Mouse (Mus musculus): ENCODE results near the gene Ctdnep1. TPM values are rescaled to one million over a fixed set of nuclear protein-coding genes. Genes with fewer than 3 reads are reported as not detected.
"Not testable (repeated sequence)": the region's sequence is repeated elsewhere in the genome, so short reads cannot be mapped to it uniquely, and the experiment has no call there.

Gene Ctdnep1
- polyA plus RNA-seq, 1 experiment from 2014 or later, result 8.4 TPM

- peak within 1 kb of the TSS; percentile 73 for H3K4me3 ChIP-seq (ENCODE audit: low read depth, low read length)
- TF ChIP-seq EP300 (IDR thresholded peaks at IDR 0.05; ENCODE audit: low read depth) (no peak), CTCF (IDR thresholded peaks at IDR 0.05; ENCODE audit: low read depth) (no peak)
- peaks cover 21% of the 10 kb centered on the region for H3K4me1 ChIP-seq (ENCODE audit: insufficient read depth)
- peak; percentile 97 for DNase-seq
- peak within 1 kb of the TSS; percentile 85 for H3K27ac ChIP-seq (ENCODE audit: low read depth)
- 1% methylated on average over 34 of the region's 34 CpGs for WGBS (ENCODE audit: insufficient replicate concordance)
- peak; percentile 91 for ATAC-seq
- H3K27me3 ChIP-seq (ENCODE audit: insufficient read depth, low read length), result peaks cover 30% of the 10 kb centered on the region; the same call in 1 of the 2 replicates
- H3K36me3 ChIP-seq (replicated peaks; ENCODE audit: insufficient read depth, low read length), result peaks cover 10% of the 10 kb centered on the region
- H3K9ac ChIP-seq (replicated peaks), result peak within 1 kb of the TSS; percentile 78
- no peaks in the 10 kb centered on the region for H3K9me3 ChIP-seq (ENCODE audit: low read length)
- H3K4me2 ChIP-seq (ENCODE audit: low read depth, low read length), result peak within 1 kb of the TSS; percentile 93
These were observed 32.7 kb upstream of the Ctdnep1 start, which contains the start of gene Slc2a4 for GRCm38 (mm10) chr11:69948066-69948762. TSS of gene Slc2a4 (minus strand) at chr11:69948188.

- ATAC-seq (peak; percentile 59), DNase-seq (peak; percentile 92)
- H3K27ac ChIP-seq (ENCODE audit: low read depth), result peak overlapping the region; percentile 68
- no peaks in the 10 kb centered on the region for H3K9me3 ChIP-seq (ENCODE audit: low read length)
- TF ChIP-seq EP300 (IDR thresholded peaks at IDR 0.05; ENCODE audit: low read depth), result no peak
- peak; percentile 98 for TF ChIP-seq CTCF (IDR thresholded peaks at IDR 0.05; ENCODE audit: low read depth)
- peak overlapping the region; percentile 73 for H3K4me3 ChIP-seq (ENCODE audit: low read depth, low read length)
- peak overlapping the region; percentile 78 for H3K9ac ChIP-seq (replicated peaks)
- H3K36me3 ChIP-seq (replicated peaks; ENCODE audit: insufficient read depth, low read length), result peaks cover 9% of the 10 kb centered on the region
- H3K27me3 ChIP-seq (ENCODE audit: insufficient read depth, low read length), result peaks cover 29% of the 10 kb centered on the region; the same call in 1 of the 2 replicates
- 1% methylated on average over 14 of the region's 14 CpGs for WGBS (ENCODE audit: insufficient replicate concordance)
- peak overlapping the region; percentile 93 for H3K4me2 ChIP-seq (ENCODE audit: low read depth, low read length)
- H3K4me1 ChIP-seq (ENCODE audit: insufficient read depth), result peaks cover 23% of the 10 kb centered on the region
These were observed 32.2 kb upstream of the Ctdnep1 start for GRCm38 (mm10) chr11:69948763-69949150.

- no peaks in the 10 kb centered on the region for H3K9me3 ChIP-seq (ENCODE audit: low read length)
- H3K4me2 ChIP-seq (ENCODE audit: low read depth, low read length), result no peak overlapping the region
- no peak overlapping the region for H3K4me3 ChIP-seq (ENCODE audit: low read depth, low read length)
- no peak overlapping the region for H3K27ac ChIP-seq (ENCODE audit: low read depth)
- ATAC-seq, result no peak
- WGBS (ENCODE audit: insufficient replicate concordance), result 46% methylated on average over 4 of the region's 4 CpGs
- peaks cover 18% of the 10 kb centered on the region for H3K4me1 ChIP-seq (ENCODE audit: insufficient read depth)
- DNase-seq, result no peak
- no peaks in the 10 kb centered on the region for H3K36me3 ChIP-seq (replicated peaks; ENCODE audit: insufficient read depth, low read length)
- H3K27me3 ChIP-seq (ENCODE audit: insufficient read depth, low read length), result peaks cover 26% of the 10 kb centered on the region; the same call in 1 of the 2 replicates
- no peak for TF ChIP-seq EP300 (IDR thresholded peaks at IDR 0.05; ENCODE audit: low read depth)
- TF ChIP-seq CTCF (IDR thresholded peaks at IDR 0.05; ENCODE audit: low read depth), result peak; percentile 56
- no peak overlapping the region for H3K9ac ChIP-seq (replicated peaks)
These were observed 30.0 kb upstream of the Ctdnep1 start for GRCm38 (mm10) chr11:69950807-69951459.

- 35% methylated on average over 1 of the region's 1 CpGs for WGBS (ENCODE audit: insufficient replicate concordance)
- peak; percentile 51 for TF ChIP-seq CTCF (IDR thresholded peaks at IDR 0.05; ENCODE audit: low read depth)
- no peak for TF ChIP-seq EP300 (IDR thresholded peaks at IDR 0.05; ENCODE audit: low read depth)
- DNase-seq, result no peak
- no peaks in the 10 kb centered on the region for H3K36me3 ChIP-seq (replicated peaks; ENCODE audit: insufficient read depth, low read length)
- H3K27ac ChIP-seq (ENCODE audit: low read depth), result no peak overlapping the region
- no peak overlapping the region for H3K9ac ChIP-seq (replicated peaks)
- H3K4me1 ChIP-seq (ENCODE audit: insufficient read depth), result peaks cover 15% of the 10 kb centered on the region
- peaks cover 22% of the 10 kb centered on the region; the same call in 1 of the 2 replicates for H3K27me3 ChIP-seq (ENCODE audit: insufficient read depth, low read length)
- no peak overlapping the region for H3K4me2 ChIP-seq (ENCODE audit: low read depth, low read length)
- no peak overlapping the region for H3K4me3 ChIP-seq (ENCODE audit: low read depth, low read length)
- no peak for ATAC-seq
- no peaks in the 10 kb centered on the region for H3K9me3 ChIP-seq (ENCODE audit: low read length)
These were observed 28.7 kb upstream of the Ctdnep1 start for GRCm38 (mm10) chr11:69952274-69952673.

- ATAC-seq (no peak), DNase-seq (no peak)
- Histone ChIP-seq H3K4me2 (ENCODE audit: low read depth, low read length) (no peak overlapping the region), H3K27me3 (ENCODE audit: insufficient read depth, low read length) (peaks cover 15% of the 10 kb centered on the region), H3K9ac (replicated peaks) (no peak overlapping the region), H3K36me3 (replicated peaks; ENCODE audit: insufficient read depth, low read length) (no peaks in the 10 kb centered on the region), H3K27ac (ENCODE audit: low read depth) (no peak overlapping the region), H3K4me1 (ENCODE audit: insufficient read depth) (peaks cover 7% of the 10 kb centered on the region), H3K9me3 (ENCODE audit: low read length) (no peaks in the 10 kb centered on the region), H3K4me3 (ENCODE audit: low read depth, low read length) (no peak overlapping the region)
- TF ChIP-seq CTCF (IDR thresholded peaks at IDR 0.05; ENCODE audit: low read depth) (no peak), EP300 (IDR thresholded peaks at IDR 0.05; ENCODE audit: low read depth) (no peak)
- WGBS (ENCODE audit: insufficient replicate concordance), result 38% methylated on average over 11 of the region's 11 CpGs
These were observed 27.6 kb upstream of the Ctdnep1 start for GRCm38 (mm10) chr11:69953267-69953915.

- not testable (repeated sequence) for H3K9ac ChIP-seq (replicated peaks); ATAC-seq; H3K4me1 ChIP-seq (ENCODE audit: insufficient read depth); H3K4me3 ChIP-seq (ENCODE audit: low read depth, low read length); H3K36me3 ChIP-seq (replicated peaks; ENCODE audit: insufficient read depth, low read length); H3K4me2 ChIP-seq (ENCODE audit: low read depth, low read length); H3K27ac ChIP-seq (ENCODE audit: low read depth); DNase-seq; H3K9me3 ChIP-seq (ENCODE audit: low read length)
- WGBS (ENCODE audit: insufficient replicate concordance), result 66% methylated on average over 4 of the region's 4 CpGs
- H3K27me3 ChIP-seq (ENCODE audit: insufficient read depth, low read length), result peaks cover 12% of the 10 kb centered on the region; the same call in 1 of the 2 replicates
These were observed 25.3 kb upstream of the Ctdnep1 start for GRCm38 (mm10) chr11:69955618-69956017.

Measured in liver, postnatal 0 days (tissue).